Mouse (Mus musculus): ENCODE data around the gene Slc41a1.
A peak's percentile ranks its signal among the peaks of the same experiment; 100 is the strongest.

Gene Slc41a1

GRCm38 (mm10) chr1:131828297-131829126, 1.2 kb downstream of the Slc41a1 start:
- DNase-seq: no peak

- DNase-seq: peak in 1 of 2 experiments; percentile 21
Measured at GRCm38 (mm10) chr1:131829279-131829678, 2.0 kb downstream of the Slc41a1 start.

- DNase-seq: no peak
Measured at GRCm38 (mm10) chr1:131830561-131830960, 3.3 kb downstream of the Slc41a1 start.

DNA sequence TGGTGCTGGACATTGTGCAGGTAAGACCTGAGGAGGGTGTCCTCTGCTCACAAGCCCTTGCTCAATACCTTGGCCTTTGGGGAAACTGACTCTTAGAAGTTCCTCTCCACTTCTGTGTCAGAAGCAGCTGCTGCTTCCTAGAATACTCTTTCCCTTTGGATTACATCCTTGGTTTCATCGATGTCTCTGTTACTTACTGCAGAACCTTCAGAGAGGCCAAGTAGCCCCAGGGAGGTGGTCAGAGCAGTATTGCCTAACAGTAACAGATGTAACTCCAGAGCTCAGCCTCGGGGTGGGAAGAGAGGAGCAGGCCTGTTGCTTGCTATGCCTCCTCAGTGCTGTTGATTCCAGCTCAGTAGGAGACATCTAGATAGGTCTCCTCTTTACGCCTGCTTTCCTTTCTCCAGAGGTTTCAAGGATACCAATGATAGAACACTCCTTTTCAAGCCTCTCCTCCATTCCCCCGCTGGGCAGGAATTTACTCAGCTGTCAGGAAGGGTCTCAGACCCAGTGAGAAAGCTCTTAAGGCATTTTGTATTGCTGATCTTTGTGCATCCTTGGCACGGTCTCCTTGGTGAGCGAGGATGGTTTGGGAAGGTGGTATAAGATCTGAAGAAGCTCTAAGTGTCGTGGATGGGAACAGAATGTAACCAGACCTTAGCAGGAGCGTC, 3.8 kb downstream of the Slc41a1 start:
- no peak for DNase-seq

DNA sequence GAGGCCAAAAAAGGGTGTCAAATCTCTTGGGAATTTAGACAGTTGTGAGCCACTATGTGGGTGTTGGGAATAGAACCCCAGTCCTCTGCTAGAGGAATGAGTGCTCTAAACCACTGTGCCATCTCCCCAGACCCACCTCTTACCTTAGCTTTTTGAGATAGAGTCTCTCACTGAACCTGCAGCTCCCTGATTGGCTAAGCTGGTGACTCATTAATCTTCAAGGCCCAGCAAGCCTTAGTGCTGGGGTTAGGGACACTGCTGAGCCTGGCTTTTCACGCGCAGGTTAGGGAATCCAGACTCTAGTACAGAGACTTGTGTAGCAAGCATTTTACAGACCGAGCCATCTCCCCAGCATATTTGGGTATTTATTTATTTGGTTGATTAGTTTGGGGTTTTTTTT, 9.7 kb downstream of the Slc41a1 start:
- DNase-seq: no peak

GRCm38 (mm10) chr1:131838542-131838941, 11.2 kb downstream of the Slc41a1 start:
- DNase-seq: no peak

DNA sequence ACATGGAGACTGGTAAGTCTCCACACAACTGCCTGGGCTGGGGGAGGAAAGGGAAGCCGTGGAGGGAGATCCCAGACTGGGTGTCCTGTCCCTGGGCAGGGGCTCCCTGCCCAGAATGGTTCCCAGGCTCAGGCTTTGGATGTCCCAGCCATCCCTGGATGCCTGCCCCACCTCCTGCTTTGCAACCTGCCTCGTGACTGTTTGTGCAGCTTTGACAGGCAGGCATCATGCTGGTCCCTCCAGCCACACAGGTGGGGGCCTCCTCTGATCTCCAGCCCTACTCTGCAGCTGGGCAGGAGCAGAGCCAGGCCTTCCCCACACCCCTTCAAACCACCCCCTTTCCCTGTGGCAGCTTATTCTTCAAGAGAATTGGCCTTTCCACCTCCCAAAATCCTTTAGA, 12.0 kb downstream of the Slc41a1 start:
- DNase-seq: peak; percentile 42 to 53

GRCm38 (mm10) chr1:131842221-131842620, 14.9 kb downstream of the Slc41a1 start:
- DNase-seq: no peak

DNA sequence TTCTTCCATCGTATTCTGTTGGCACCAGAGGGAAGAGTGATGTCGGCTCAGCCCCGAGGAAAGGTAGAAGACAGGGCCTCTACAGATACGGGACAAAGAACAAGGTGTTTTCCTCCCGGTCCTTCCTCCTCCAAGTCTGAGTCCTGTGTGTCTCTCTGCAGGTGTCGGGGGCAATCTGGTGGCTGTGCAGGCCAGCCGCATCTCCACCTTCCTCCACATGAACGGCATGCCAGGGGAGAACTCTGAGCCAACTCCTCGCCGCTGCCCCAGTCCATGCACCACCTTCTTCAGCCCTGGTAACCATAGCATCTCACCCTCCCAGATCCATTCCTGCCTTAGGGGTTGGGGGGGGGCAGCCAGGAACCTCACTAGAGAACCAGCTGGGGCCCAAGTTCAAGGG, 16.5 kb downstream of the Slc41a1 start:
- DNase-seq: peak; percentile 28 to 33

- DNase-seq: peak; percentile 31 to 32
Measured at GRCm38 (mm10) chr1:131844883-131845282, 17.6 kb downstream of the Slc41a1 start.

DNA sequence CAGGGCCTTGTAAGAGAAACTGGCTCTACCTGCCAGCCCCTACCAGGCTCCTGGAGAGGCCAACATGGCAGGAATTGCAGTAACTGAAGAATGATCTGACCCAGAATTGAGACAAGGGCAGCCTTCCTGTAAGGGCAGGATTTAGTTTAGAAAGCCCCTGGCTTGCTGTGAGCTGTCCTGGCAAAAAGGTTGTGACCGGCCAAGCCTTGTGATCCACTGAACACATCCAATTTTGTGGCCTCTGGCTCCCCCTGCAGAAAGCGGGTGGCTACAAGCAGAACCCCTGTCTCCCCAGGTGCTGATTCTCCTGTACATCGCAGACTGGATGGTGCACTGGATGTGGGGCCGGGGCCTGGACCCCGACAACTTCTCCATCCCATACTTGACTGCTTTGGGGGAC, 19.0 kb downstream of the Slc41a1 start:
- DNase-seq: peak; percentile 81 to 84

- DNase-seq: no peak
Measured at GRCm38 (mm10) chr1:131861811-131862210, 34.5 kb downstream of the Slc41a1 start.

DNA sequence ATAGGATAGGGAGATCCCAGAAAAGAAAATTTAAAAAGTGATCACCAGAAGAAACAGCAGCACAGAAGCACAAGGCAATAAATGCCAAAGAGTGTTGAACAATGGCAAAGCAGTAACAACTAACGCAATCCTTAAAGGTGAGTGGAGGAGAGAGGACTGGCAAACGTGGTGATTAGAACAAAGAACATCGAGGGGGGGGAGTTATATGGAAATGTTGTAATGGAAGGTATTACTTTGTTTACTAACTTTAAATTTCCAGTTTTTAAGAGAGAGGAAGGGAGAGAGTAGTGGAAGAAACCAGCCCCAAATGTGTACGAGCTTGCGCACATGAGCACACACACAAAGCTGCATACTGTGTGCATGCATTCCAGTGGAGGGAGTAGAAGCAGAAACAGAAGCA, 38.3 kb downstream of the Slc41a1 start:
- no peak for DNase-seq

DNA sequence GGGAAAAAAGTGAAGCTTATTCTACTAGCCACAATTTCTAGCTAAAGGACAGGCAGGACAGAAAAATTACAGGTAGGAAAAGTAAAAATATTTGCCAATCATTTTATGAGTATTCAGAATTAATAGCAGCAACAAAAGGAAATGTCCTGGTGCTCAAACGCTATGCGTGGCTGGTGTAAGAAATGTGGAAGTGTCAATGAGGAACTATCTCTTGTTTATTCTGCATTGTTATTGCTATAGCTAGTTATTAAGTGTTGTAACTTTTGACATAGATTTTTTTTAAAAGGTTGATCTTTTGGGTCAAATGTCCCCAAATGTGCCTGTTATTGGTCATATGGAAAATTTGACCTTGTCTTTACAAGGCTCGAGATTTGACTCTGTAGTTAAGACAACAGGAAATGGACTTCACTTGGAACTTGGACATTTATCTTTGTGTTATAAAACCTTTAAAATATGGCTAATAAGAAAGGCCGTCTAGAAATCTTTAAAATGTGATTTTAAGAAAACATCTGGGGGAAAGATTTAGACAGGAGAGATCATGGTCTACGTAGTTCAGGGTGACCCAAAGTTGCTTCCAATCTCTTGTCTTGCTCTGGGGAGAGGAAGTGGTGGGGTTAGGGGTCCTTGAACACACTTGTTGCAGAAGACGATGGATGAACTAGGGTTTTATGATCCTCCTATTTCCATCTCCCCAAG, 39.2 kb downstream of the Slc41a1 start:
- no peak for DNase-seq

- peak; percentile 81 to 82 for DNase-seq
Measured at GRCm38 (mm10) chr1:131867093-131867945, 40.0 kb downstream of the Slc41a1 start, which contains the start of gene Rab29. Rab29 (plus strand) TSS chr1:131867224.

DNA sequence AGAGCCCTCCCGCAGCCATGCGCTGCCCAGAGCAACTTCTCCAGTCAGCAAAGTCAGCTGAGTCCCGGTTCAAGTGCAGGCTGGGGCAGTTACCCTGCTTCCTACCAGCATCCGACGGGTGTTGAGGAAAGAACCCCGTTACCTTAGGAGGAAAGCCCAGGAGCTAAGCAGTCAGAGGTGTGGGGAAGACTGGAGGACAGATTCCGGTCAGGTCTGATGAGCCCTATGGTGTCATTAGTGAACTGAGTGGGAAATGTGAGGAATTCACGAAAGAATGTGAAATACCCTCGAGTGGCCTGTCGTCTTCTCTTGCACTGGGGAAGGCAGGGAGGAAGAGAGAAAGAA, 40.6 kb downstream of the Slc41a1 start:
- no peak for DNase-seq

GRCm38 (mm10) chr1:131869561-131869960, 42.3 kb downstream of the Slc41a1 start:
- no peak for DNase-seq

DNA sequence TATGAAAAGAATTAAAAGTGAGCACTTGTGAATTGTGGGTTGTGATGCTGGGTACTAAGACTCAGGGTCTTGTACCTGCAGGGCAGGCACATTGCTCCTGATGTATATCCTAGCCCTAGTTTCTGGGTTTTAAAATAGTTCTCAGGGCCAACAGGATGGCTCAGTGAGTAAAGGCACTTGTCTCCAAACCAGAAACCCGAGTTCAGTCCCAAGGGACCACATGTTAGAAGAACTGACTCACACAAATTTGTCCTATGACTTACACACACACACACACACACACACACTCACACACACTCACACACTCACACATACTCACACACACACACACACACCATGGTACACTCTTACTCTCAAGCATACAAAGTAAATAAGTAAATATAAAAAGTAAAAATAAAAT, 45.6 kb downstream of the Slc41a1 start:
- no peak for DNase-seq

- DNase-seq: no peak
Measured at GRCm38 (mm10) chr1:131879816-131880215, 52.5 kb downstream of the Slc41a1 start.

DNA sequence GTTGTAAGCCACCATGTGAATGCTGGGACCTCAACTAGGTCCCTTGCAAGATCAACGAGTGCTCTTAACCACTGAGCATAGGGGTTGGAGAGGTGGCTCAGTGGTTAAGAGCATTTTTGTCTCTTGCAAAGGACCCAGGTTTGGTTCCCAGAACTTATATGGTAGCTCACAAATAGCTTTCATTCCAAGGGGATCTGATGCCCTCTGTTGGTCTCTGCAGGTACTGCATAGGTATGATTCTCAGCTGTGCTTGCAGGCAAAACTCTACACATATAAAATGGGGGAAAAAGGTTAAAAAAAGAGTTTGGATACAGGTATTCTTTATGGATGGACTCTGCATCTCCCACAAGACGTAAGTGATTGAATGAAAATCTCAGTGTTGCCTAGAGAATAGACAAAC, 55.5 kb downstream of the Slc41a1 start:
- no peak for DNase-seq

- no peak for DNase-seq
Measured at GRCm38 (mm10) chr1:131886173-131886572, 58.9 kb downstream of the Slc41a1 start.

DNA sequence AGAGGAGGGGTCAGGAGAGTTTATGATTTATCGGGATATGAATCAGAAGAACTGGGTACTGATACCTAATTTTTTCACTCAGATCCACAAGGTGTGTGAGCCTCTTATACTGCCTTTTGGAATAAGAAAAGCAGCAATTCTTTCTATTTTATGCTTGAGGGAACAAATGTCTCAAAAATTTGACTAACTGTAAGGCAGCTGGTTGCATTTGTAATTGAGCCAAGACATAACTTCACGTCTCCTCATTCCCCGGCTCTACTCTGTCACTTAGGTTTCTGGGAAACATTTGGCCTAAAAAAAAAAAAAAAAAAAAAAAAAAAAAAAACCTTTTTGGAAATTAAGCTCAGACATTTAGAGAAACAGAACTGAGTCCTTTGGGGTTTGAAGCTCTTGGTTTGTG, 59.3 kb downstream of the Slc41a1 start:
- DNase-seq: no peak
